Mouse (Mus musculus): Measurements from ENCODE around the gene Fmnl3.

DNA sequence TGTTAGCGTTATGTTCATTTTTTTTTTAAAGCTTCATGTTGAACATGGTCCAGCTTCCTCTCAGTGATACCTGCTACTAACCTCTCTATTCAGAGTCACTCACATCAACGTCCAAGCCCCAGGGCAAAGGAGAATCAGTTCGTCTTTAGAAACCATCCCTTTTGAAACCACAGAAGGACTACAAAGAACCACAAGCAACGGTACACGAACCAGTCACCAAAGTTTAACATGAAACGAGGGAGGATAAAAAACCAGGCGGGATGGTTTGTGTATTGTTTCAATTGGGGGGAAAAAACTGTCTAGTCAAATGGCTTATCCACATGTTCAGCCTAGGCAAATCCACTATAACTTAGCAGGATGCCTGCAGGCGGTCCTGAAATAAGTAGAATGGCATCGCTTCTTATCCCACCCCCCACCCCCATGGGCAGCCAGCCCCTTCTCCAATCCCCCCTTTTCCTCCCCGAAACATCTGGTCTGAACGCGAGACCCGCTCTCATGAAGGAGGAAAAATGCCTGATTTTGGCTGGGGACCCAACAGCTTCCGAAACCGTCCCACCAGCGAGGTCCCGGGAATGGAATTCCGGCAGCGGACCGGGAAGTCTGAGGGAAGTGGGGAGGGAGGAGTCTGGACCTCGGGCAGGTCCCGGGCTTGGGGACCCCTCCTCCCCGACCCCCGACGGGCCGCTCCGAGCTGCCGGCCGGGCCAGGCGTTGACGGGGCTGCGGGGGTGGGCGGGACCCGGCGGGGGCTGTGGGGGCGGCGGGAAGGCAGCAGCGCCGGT is 701 bp downstream of the Fmnl3 start:
- TF ChIP-seq POLR2A (IDR thresholded peaks at IDR 0.05; ENCODE audit: low read depth, low read length) (no peak), CTCF (conservative IDR thresholded peaks at IDR 0.05; ENCODE audit: insufficient read depth, insufficient read length, low read depth, low read length) (no peak)
